Mouse (Mus musculus) forebrain, embryonic 11.5 days (tissue): ENCODE results near the gene Gramd1b. TPM values are rescaled to one million over a fixed set of nuclear protein-coding genes. Genes with fewer than 3 reads are reported as not detected.

Experiments used
- ATAC-seq: fragments of 200-750 bp; cut with Nextera tagmentation; replicated peaks from 2 replicates; pipeline ENCODE4 v1.8.0; 2017; ENCODE audit warnings: moderate TSS enrichment; ENCODE audit not compliant: low FRiP score
- DNase-seq: peaks from one replicate; pipeline ENCODE4 v3.0.0-alpha.2; 2017; ENCODE audit warnings: low spot score
- H3K27ac ChIP-seq: fragments of 300-500 bp; sonication (generic); 2 replicates; pipeline ENCODE4 v1.5.1; 2014; ENCODE audit warnings: low read depth, low read length
- H3K27me3 ChIP-seq: fragments of 300-500 bp; sonication (generic); 2 replicates; pipeline ENCODE4 v1.6.1; 2014; ENCODE audit warnings: mild to moderate bottlenecking, low read length, mixed read lengths; ENCODE audit not compliant: control insufficient read depth, insufficient read depth
- H3K36me3 ChIP-seq: fragments of 300-500 bp; sonication (generic); 2 replicates; pipeline ENCODE4 v1.6.1; 2014; ENCODE audit warnings: mild to moderate bottlenecking, low read length, moderate library complexity, mixed read lengths; ENCODE audit not compliant: control insufficient read depth, insufficient read depth
- H3K4me1 ChIP-seq: fragments of 300-500 bp; sonication (generic); replicated peaks from 2 replicates; pipeline ENCODE4 v1.6.1; 2014; ENCODE audit warnings: low read length, mixed read lengths; ENCODE audit not compliant: control insufficient read depth, insufficient read depth
- H3K4me2 ChIP-seq: fragments of 300-500 bp; sonication (generic); 2 replicates; pipeline ENCODE4 v1.6.1; 2014; ENCODE audit warnings: low read depth, mild to moderate bottlenecking, low read length, moderate library complexity, mixed read lengths; ENCODE audit not compliant: severe bottlenecking
- H3K4me3 ChIP-seq: fragments of 300-500 bp; sonication (generic); 2 replicates; pipeline ENCODE4 v1.5.1; 2014; ENCODE audit warnings: low read depth, low read length
- H3K9ac ChIP-seq: fragments of 300-500 bp; sonication (generic); 2 replicates; pipeline ENCODE4 v1.6.1; 2014; ENCODE audit warnings: low read length
- H3K9me3 ChIP-seq: fragments of 300-500 bp; sonication (generic); 2 replicates; pipeline ENCODE4 v1.6.1; 2016; ENCODE audit warnings: low read length, mixed read lengths; ENCODE audit not compliant: control insufficient read depth
- WGBS: fragments of 180-500 bp; shearing (Covaris S2); extraction: QIAGEN DNeasy Blood & Tissue Kit; methylation state at CpG from one replicate; pipeline ENCODE4 v1.1.7; 2014; 5-methylcytosine and 5-hydroxymethylcytosine counted together
- polyA plus RNA-seq: library from polyadenylated mRNA; unstranded; fragments of >200 nt; fragmentation: Nextera tagmentation; extraction: Ambion mirVana; gene quantifications from 2 replicates; pipeline ENCODE4 v1.2.1, GENCODE M21; 2014

Gramd1b gene
- polyA plus RNA-seq, 1 experiment from 2014 or later, result 3.9 TPM

DNA sequence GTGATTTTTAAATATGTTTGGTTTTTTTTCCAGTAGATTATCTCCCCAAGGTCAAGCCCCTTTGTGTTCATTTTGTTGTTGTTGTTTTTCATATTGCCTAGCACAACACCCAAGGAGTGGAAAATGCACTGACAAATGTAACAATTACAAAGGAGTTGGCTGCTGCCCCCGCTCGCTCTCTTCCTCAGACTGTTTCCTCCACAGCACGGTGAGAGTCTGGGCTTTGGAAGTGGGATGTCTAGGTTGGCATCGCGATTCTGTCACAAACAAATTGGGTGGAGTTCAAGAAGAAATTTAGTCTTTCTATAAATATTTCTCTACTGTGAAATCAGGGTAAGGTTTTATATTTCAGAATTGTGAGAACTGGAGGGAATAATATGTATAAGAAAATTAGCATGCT, 26.6 kb upstream of the Gramd1b start:
- 91% methylated on average over 5 of the region's 5 CpGs for WGBS
- no peak for ATAC-seq
- no peak for DNase-seq

DNA sequence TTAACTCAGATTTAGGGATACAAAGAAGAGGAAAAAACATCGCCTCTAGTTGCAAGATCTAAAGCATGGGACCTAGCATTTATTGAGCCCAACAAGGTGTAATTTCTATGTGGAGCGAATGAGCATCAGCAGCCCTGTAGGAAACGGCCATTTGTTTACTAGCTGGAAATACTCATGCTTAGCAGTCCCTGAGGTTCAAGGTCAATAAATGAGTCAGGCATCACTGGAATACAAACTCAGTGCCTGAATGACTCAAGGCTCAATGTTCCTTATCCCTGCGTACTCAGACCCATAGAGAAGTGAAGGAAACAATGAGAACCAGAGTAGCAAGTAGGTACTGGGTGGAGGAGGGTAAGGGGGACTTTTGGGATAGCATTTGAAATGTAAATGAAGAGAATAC, 25.2 kb upstream of the Gramd1b start:
- Histone ChIP-seq H3K36me3 (no peaks in the 10 kb centered on the region), H3K4me2 (no peak overlapping the region), H3K4me3 (no peak overlapping the region), H3K9ac (no peak overlapping the region), H3K4me1 (no peaks in the 10 kb centered on the region), H3K9me3 (no peaks in the 10 kb centered on the region), H3K27me3 (no peaks in the 10 kb centered on the region), H3K27ac (no peak overlapping the region)
- ATAC-seq (no peak), DNase-seq (no peak)
- WGBS, result 79% methylated on average over 4 of the region's 4 CpGs

More for the DNA sequence above, 26.6 kb upstream of the Gramd1b start:
- H3K9me3 ChIP-seq, result no peaks in the 10 kb centered on the region
- H3K27me3 ChIP-seq, result no peaks in the 10 kb centered on the region
- H3K4me1 ChIP-seq, result no peaks in the 10 kb centered on the region
- no peak overlapping the region for H3K27ac ChIP-seq
- H3K4me3 ChIP-seq, result no peak overlapping the region
- no peak overlapping the region for H3K9ac ChIP-seq
- H3K4me2 ChIP-seq, result no peak overlapping the region
- H3K36me3 ChIP-seq, result no peaks in the 10 kb centered on the region

DNA sequence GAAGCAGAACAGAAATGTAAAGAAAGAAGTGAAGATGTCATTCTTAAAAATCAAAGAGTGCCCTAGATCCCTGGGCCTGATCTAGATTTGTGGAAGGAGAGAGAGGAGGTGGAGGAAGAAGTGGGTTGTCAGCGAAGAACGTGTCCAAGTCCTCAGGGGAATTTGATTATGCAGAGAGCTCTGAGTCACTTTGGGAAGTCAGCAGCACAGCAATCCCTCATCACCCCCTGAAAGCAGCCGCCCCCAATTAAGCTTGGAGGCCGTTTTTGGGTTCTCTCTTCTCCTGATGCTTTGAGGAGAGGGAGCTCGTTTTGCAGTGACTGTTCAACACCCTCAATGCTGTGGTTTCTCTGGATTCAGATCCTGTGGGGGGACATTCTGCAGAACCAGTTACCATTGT, 24.1 kb upstream of the Gramd1b start:
- Histone ChIP-seq H3K36me3 (no peaks in the 10 kb centered on the region), H3K4me2 (no peak overlapping the region), H3K9me3 (no peaks in the 10 kb centered on the region), H3K27ac (no peak overlapping the region), H3K4me3 (no peak overlapping the region), H3K27me3 (no peaks in the 10 kb centered on the region), H3K4me1 (no peaks in the 10 kb centered on the region), H3K9ac (no peak overlapping the region)
- ATAC-seq, result no peak
- DNase-seq, result no peak
- WGBS, result 66% methylated on average over 5 of the region's 5 CpGs

DNA sequence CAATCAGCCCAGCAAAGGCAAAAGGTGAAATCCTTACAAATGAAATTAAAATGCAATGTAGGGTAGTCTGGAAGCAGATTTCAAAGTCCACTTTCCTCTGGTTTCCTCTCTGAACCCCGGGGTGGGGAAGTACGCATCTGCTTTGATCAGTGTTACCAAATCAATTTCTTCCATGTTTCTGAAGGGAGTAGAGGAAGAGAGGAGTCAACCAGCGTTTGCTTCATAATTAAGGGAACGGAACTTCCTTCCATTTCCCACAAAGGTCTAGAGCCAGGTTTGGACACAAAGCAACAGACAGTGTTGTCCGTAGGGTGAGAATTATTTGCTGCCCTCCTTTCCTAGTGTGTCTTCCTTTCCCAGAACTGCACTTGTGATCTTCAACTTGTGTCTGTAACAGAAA, 16.7 kb upstream of the Gramd1b start:
- 90% methylated on average over 5 of the region's 5 CpGs for WGBS
- Histone ChIP-seq H3K4me1 (no peaks in the 10 kb centered on the region), H3K36me3 (no peaks in the 10 kb centered on the region), H3K27me3 (no peaks in the 10 kb centered on the region), H3K9ac (no peak overlapping the region), H3K4me3 (no peak overlapping the region), H3K27ac (no peak overlapping the region), H3K9me3 (no peaks in the 10 kb centered on the region), H3K4me2 (no peak overlapping the region)
- no peak for DNase-seq
- no peak for ATAC-seq

DNA sequence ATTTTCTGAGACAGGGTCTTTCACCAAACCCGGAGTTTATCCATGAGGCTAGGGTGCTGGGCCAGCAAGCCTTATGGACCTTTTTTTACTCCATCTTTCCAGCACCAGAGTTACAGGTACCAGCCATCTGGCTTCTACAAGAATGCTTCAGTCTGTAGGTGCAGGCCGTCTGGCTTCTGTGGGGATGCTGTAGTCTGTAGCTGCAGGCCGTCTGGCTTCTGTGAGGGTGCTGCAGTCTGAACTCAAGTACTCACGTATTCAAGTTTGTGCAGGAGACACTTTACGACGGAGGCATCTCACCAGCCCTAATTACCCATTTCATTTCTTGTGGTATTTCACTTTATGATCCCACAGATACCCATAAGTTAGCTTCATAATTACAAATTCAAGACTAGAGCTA, 14.0 kb upstream of the Gramd1b start:
- Histone ChIP-seq H3K9ac (no peak overlapping the region), H3K4me3 (no peak overlapping the region), H3K27ac (no peak overlapping the region), H3K27me3 (no peaks in the 10 kb centered on the region), H3K4me1 (peaks cover 4% of the 10 kb centered on the region), H3K4me2 (no peak overlapping the region), H3K36me3 (no peaks in the 10 kb centered on the region), H3K9me3 (no peaks in the 10 kb centered on the region)
- DNase-seq (no peak), ATAC-seq (no peak)
- WGBS, result 82% methylated on average over 6 of the region's 6 CpGs

DNA sequence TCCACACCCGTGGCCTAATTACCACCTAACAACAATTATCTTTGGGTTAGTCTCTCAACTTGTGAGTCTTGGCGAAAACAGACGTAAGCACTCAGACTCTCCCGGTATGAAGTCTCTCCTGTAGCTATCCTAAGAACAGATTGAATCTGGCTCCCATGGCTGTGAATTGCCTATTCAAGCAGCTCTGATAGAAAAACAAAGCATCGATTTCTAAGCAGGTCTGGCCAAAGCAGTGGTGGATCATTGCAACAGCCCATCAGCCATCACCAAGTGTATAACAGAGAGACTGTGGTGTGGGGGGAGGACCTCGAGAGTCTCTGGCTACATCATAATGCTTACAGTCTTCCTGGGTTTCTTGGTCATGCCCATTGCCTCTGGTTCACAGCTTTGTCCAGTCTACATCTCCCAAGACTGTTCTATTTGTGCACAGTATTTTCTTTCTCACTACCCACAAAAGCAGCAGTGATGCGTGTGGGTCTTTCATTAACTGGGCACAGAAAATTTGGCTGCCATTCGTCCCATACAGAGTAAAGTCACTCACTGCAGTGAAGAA, 8.5 kb upstream of the Gramd1b start:
- no peak overlapping the region for H3K27ac ChIP-seq
- no peak for DNase-seq
- no peak overlapping the region for H3K9ac ChIP-seq
- no peaks in the 10 kb centered on the region for H3K9me3 ChIP-seq
- no peak overlapping the region for H3K4me2 ChIP-seq
- no peak overlapping the region for H3K4me3 ChIP-seq
- H3K36me3 ChIP-seq, result no peaks in the 10 kb centered on the region
- H3K27me3 ChIP-seq, result no peaks in the 10 kb centered on the region
- peaks cover 18% of the 10 kb centered on the region for H3K4me1 ChIP-seq
- ATAC-seq, result peak; percentile 69
- 31% methylated on average over 8 of the region's 8 CpGs for WGBS

DNA sequence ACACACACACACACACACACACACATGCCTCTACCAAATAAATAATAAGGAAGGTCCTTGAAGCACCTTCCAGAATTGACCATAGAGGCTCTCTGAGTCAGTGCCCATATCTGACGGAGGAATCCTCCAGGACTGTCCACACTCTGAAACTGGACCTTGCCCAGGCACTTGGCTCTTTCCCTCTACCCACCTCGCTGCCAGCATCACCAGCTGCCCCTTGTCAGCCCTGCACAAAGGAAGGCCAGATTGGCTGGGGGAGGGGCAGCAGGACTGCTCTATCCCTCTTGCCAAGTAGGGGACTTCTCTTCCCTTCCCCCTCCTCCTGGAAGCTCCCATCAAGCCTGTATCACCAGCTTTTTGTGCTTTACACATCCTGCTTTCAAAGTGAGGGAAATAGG, 6.5 kb upstream of the Gramd1b start:
- 0 out of 2 replicates have a peak, but pooled peaks have one; percentile 29 for ATAC-seq
- Histone ChIP-seq H3K27ac (no peak overlapping the region), H3K4me1 (peaks cover 18% of the 10 kb centered on the region), H3K4me2 (no peak overlapping the region), H3K4me3 (no peak overlapping the region), H3K9ac (no peak overlapping the region), H3K36me3 (no peaks in the 10 kb centered on the region), H3K27me3 (no peaks in the 10 kb centered on the region), H3K9me3 (no peaks in the 10 kb centered on the region)
- WGBS, result 41% methylated on average over 2 of the region's 2 CpGs
- DNase-seq, result peak; percentile 62

DNA sequence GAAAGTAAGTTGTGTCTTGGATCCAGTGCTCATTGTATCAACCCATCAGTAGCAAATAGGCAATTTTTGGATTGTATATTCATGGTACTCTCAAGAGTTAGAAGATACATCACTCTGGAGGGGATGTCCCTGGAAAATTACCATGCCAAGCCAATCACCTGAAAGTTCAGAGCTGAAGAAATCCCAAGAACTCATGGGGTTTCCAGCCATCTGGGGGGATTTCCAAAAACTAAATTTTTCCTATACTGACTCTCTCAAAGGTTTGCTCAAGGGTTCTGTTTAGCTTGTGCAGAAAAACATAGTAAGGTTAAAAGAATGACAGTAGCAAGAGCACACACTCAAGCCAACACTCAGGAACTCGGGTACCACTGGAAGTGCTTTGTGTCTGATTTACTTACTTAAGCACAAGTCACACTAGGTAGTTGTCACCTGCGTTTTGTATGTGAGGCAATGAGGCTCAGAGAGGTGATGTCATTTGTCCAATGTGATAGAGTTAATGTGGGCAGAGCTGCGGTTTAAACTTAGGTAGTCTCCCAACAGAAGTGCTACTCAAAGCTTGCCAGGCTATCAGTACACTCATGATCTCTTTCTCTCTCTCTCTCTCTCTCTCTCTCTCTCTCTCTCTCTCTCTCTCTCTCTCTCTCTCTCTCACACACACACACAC, 6.0 kb upstream of the Gramd1b start:
- 90% methylated on average over 3 of the region's 3 CpGs for WGBS
- no peaks in the 10 kb centered on the region for H3K9me3 ChIP-seq
- H3K27ac ChIP-seq, result no peak overlapping the region
- ATAC-seq (no peak), DNase-seq (no peak)
- H3K4me1 ChIP-seq, result peaks cover 18% of the 10 kb centered on the region
- no peaks in the 10 kb centered on the region for H3K36me3 ChIP-seq
- no peak overlapping the region for H3K4me3 ChIP-seq
- H3K9ac ChIP-seq, result no peak overlapping the region
- no peak overlapping the region for H3K4me2 ChIP-seq
- no peaks in the 10 kb centered on the region; the same call in 1 of the 2 replicates for H3K27me3 ChIP-seq

DNA sequence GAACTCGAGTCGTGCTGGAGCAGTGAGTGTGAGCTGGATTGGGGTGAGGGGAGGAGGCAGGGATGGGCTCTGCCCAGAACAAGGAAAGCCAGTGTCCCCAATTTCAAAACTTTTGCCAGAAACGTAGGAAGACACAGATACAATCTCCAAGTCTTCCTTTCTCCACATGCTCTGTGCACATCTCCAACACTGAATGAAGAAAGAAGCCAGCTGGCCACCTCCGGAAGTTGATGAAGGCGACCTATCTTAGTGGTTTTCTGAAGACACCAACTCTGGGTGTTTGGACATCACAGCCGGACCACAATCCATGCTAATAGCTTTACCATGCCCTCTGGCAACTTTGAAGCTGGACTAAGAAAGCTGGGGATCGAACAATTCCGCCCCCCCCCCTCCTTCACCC, 647 bp downstream of the Gramd1b start:
- no peak for DNase-seq
- 74% methylated on average over 8 of the region's 8 CpGs for WGBS
- ATAC-seq, result no peak
- Histone ChIP-seq H3K9ac (peak overlapping the region; percentile 66; the same call in 1 of the 2 replicates), H3K36me3 (no peaks in the 10 kb centered on the region), H3K27ac (no peak overlapping the region), H3K4me2 (peak overlapping the region; percentile 85), H3K4me3 (peak overlapping the region; percentile 46), H3K27me3 (peaks cover 7% of the 10 kb centered on the region; the same call in 1 of the 2 replicates), H3K9me3 (no peaks in the 10 kb centered on the region), H3K4me1 (peaks cover 5% of the 10 kb centered on the region; the same call in 1 of the 2 replicates)
